Mouse (Mus musculus) testis, adult 2 months (tissue): Measurements from ENCODE around the gene Cux2.

Experiments
- CTCF ChIP-seq: fragments of 200-500 bp; IDR thresholded peaks from 2 replicates; pipeline ENCODE4 v1.5.1; 2012; ENCODE audit warnings: low read depth, mild to moderate bottlenecking, inconsistent platforms, low read length, moderate library complexity; ENCODE audit not compliant: control insufficient read depth, insufficient read depth, insufficient replicate concordance
- POLR2A ChIP-seq: fragments of 200-500 bp; IDR thresholded peaks from 2 replicates; pipeline ENCODE4 v1.6.1; 2012; ENCODE audit warnings: low read depth, mild to moderate bottlenecking, inconsistent platforms, low read length, moderate library complexity; ENCODE audit not compliant: control insufficient read depth

DNA sequence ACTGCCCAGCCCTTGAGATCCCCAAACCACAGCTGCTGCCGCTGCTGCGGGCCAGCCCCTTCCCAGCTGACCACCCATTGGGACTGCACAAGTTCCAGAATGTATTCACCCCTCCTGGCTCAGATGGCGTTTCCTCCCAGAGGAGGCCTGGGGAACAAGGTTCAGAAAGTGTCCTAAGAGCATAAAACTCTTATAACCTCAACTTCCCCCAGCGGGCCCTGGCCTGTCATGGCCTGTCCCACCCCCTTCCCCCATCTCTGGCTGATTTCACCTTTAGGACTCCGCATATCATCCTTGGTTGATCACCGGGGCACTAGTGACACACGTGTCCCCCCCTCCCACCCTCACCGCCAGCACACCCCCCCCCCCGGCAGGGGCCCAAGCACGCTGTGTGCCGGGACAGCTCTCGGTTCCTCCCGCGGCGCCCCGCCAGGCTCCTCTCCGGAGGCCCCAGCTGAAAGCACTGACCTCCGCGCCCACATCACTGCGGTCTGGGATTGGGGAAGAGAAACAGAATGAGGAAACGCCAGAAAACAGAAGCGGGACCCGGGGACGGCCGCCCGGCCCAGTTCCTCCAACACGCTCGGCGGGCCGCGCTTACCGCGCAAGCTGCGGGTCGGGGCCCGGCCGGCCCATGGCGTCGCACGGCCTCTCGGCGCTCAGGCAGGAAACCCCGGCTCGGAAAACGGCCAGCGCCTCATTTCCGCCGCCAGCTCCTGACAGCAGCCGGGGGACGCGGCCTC lies 213.8 kb downstream of the Cux2 start:
- TF ChIP-seq CTCF (no peak), POLR2A (no peak)
